Mouse (Mus musculus): ENCODE measurements at regions not wholly inside any gene's neighbourhood (a gene's known extent, or its start where the extent isn't known, plus 50 kb on each side); places are given as distances from the start of the nearest gene placed in this dataset.

GRCm38 (mm10) chr15:93655243-93655642 is 59.6 kb upstream of the Prickle1 start:
- TF ChIP-seq CTCF (IDR thresholded peaks at IDR 0.05; ENCODE audit: low read depth), result no peak
- no peak for TF ChIP-seq EP300 (IDR thresholded peaks at IDR 0.05; ENCODE audit: low read depth)
